Mouse (Mus musculus) frontal cortex, postnatal 14 days (tissue): ENCODE results near the gene Haus8.
"Not testable (repeated sequence)": the region's sequence is repeated elsewhere in the genome, so short reads cannot be mapped to it uniquely, and the experiment has no call there.

Experiments
- DNase-seq, 2 experiments: peaks; one replicate each; pipeline ENCODE4 v3.0.0; 2022; ENCODE audit warnings: low spot score in 2 of 2

Haus8 gene

DNA sequence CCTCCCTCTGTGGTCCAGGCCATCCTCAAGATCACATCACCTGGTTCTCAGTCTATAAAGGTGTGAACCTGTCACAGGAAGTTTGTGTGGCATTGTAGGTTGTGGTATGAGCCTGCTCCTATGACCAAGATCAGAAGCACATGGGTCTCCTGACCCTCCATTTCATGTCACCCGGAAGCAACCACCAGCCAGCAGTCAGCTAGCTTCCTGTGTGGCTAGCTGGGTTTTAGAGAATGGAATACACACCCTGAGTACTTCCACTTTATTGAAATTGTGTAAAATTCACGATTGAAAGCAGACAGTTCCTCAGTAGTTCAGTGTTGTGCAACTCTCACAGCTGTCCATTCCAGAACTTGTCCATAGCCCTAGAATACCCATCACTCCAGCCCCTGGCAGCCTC lies 13.5 kb upstream of the Haus8 start:
- DNase-seq = not testable (repeated sequence)

DNA sequence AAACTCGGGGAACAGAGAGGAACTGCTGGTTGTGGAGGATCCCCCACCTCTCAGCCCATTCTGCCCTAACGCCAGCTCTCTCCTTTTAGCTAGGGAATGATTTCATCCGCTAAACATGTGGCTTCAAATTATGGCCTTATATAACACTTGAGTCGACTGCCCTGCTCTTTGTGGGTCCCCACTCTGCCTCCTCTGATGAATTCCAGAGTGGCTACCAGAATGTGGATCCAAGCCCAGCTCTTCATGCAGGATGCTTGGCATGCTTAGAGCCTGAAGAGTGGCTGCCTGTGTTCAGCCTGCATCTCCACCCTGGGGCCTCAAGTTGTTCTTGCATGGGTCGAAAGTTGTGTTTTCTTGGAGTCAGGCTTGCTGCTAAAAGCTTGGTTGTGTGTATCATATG lies 9.9 kb upstream of the Haus8 start:
- no peak for DNase-seq

DNA sequence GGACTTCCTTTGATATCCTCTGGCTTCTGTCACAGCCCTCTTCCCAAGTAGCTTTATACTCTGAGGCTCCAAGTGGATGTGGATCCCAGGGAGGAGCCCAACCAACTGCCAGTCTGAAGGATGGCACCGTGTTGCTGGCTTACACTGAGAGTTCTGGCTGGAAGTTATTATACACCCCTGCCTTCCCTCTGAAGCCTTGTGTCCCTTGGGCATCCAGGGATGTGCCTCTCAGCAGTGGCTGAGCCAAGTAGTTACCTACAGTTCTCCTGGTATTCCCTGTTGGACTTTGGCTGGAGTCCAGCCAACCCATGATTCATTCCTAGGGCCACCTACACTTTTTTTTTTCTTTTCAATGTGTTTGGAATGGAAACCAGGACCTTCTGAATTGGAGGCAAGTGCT lies 9.0 kb upstream of the Haus8 start:
- not testable (repeated sequence) for DNase-seq

DNA sequence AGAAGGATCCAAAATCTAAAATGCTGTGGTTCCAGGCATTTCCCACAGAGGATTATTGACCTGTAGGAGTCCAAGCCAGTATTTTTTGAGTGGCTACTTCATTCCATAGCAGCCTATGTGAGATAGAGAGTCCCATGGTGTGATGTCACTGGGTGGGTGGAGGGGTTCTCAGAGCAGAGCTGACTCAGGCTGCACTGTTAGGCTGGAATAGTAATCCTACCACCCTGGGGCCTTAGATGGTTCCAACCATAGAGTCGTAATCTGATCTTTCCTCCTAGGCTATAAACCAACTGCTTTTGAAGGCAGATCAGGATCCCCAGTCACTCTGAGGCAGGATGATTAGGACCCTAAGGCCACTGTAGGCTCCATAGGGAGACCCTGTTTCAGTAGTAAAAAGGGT lies 6.7 kb upstream of the Haus8 start:
- DNase-seq = not testable (repeated sequence)

DNA sequence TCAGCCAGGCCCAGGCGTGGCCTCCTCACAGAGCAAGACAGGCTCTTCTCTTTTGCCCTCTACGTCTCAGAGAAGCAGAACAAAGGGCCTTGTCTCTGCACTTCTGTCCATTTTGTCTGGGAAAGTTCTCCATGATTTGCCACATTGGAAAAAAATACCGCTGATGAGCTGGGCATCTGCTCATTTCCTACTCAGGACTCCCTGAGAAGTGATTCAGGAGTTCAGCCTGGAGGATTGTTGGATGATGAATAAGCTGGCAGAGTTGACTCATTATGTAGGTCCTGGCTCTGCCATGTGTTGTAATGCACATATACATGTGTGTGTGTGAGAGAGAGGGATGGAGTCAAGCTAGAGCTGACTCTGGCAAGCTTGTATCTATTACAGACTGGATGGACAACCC lies 3.4 kb upstream of the Haus8 start:
- DNase-seq = no peak

DNA sequence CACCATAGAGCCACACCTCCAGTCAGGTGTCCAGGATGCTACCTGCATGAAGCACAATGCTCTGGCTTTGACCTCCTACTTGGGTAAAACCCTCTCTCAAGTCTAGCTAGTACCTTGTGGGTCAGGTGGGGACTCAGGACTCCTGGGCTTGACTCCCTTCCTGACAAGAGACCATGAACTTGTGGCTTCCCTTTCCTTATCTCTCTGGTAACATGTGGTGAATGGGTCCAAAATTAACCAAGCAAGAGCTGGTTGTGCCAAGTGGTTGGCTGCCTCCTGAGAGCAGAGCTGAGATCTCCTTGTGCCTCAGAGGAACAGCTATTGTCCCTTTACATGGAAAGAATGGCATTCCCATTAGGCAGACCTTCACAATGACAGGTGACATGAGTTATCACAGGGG lies 1.7 kb upstream of the Haus8 start:
- no peak for DNase-seq

DNA sequence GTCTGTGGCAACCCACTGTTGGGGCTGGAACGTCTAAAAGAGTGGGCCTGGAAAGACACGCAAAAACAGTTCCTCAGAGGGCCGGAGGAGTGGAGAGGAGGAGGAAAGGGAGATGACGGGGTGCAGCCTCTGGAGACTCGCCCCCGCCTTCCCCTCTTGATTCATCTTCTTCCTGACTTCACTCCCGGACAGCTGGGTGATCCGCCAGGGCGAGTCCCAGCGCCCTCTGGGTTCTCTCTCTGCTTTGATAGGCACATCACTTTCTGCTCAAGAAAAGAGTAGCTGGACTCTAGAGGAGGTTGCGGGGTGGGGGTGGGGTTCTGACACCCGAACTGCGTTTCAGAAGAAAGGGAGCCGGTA lies 397 bp upstream of the Haus8 start:
- DNase-seq = peak in 1 of 2 experiments; percentile 38

DNA sequence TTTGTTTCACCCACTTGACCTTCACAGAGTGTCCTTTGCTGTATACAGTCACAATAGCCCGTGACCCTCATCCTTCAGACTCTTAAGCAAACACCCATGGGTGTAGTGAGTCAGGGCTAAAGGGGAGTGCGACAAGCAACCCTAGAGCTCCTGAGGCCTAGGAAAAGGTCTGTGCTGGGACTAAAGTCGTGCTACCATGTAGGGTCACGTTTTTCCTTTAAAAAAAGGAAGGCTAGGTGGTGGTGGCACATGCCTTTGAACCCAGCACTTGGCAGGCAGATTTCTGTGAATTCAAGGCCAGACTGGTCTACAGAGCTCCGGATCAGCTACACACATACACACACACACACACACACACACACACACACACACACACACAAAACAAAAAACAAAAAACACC lies 1.1 kb downstream of the Haus8 start:
- DNase-seq = no peak

DNA sequence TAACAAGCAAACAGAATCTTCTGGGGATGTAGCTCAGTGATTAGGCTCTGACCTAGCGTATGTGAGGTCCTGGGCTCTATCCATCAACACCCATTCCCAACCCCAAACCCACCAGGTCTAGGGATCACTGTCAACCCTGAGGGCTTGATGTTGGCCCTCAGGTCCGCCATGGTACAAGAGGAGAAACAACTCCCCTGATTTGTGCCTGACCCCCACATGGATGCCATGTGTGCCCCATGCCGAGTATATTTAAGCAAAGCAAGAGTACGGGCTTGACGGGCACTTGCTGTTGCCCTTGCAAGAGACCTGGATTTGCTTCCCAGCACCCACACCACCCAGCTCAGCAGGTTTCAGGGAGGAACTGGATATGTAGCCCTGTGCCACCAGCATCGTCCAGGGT lies 4.4 kb downstream of the Haus8 start:
- DNase-seq = not testable (repeated sequence)

DNA sequence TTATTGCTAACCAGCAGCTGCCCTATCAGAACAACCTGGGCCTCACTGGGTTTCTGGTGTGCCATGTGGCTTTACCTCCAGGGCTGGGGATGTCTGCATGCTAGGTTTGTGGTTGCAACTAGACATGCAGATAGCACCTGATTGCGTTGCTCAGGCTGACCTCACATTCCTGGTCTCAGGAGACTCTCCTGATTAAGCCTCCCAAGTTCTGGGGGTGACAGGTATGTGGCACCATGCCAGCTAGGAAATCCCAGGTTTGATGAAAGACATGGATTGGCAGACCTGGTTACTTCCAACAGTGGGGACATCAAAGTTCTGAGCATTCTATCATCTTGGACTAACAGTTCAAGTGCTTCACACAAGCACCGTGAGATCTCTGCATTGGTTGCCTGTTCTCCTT lies 5.0 kb downstream of the Haus8 start:
- DNase-seq = no peak

DNA sequence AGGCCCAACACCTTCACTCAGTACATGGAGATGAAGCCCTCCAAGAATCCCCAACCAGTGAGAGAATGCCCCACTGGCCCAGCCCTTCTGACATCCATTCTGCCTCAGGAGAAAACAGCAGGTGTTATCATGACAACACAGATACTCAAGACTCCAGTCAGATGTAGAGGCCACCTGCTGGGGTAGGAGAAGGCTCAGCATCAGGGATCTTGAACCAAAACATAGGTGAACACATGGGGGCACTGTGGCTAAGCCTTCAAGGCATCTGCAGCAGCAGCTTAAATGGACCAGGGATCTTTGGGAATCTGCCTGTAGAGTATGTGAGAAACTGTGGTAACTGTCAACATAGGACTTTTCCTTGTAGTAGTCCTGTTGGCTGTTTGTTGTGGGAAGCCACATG lies 11.5 kb downstream of the Haus8 start:
- DNase-seq = no peak

DNA sequence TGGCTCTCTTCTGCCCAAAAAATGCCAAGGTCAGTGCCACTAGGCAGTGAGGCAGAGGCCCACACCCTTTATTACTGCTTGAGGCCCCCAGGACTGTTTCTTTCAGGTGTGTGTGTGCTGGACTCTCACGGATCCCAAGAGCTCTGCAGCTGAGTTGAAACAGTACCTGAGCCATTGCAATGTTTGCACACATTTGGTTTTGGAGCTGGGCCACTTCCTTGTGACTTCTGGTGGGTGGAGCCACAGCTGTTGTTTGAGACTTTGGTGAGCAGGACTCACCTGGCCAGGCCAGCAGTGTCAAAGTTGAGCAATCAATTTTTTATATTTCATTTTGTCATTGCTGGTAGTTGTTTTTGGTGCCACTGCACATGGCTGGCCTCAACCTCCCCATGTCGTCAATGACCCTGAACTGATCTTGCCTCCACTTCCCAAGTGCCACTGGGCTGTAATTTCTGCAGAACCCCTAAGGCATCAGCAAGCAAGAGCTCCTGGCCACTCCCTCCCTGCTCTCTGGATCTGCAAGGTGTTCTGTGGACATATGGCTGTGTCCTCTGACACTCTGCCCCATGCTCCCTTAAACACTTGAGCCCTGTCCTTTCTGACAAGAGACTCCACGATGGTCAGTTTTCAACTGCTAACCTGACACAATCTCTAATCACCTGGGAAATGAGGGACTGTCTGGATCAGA lies 16.0 kb downstream of the Haus8 start:
- DNase-seq = no peak

DNA sequence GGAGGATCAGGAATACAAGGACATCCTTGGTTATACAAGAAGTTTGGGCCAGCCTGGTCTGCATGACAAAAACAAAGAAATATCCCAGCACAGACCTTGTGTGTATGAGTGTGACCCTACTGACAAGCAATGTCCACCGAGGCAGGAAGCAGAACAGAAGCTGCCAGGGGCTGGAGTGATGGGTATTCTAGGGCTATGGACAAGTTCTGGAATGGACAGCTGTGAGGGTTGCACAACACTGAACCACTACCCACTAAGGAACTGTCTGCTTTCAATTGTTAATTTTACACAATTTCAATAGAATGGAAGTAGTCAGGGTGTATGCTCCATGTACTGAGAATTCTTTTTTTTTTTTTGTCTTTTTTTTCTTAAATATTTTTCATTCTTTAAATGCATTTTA lies 24.5 kb downstream of the Haus8 start:
- DNase-seq = no peak

DNA sequence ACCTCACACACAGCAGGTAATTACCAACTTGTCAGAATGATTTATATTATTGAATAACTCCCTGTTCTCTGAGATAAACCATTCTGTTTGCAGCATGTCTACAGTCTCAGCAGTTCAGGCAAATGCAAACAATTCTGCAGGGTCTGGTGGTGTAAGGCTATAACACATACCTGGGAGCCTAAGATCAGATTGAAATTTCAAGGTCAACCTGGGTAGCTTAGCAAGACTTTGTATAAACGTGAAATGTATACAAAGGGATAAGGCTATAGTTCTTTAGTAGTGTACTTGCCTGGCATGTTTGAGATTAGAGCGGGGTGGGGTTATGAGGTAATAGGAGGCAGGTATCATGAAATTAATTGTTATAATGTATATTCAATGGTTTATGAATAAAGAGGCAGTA lies 30.0 kb downstream of the Haus8 start:
- DNase-seq = no peak

DNA sequence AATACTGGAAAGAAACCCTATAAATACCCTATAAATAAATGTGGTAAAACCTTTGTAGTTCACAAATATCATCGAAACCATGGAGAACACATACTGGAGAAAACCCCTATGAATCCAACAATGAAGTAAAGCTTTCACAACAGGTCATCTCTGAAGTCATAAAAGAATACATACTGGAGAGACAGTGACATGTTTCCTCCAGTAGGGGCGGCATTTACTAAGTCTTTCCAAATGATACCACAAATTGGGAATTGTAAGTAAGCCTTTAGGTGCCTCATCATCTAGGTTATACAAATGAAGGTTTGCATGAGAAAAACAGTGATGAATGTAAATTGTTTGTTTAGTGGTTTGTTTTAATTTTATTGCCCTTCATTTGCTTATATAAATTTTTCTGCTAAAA lies 48.2 kb downstream of the Haus8 start:
- DNase-seq = no peak

DNA sequence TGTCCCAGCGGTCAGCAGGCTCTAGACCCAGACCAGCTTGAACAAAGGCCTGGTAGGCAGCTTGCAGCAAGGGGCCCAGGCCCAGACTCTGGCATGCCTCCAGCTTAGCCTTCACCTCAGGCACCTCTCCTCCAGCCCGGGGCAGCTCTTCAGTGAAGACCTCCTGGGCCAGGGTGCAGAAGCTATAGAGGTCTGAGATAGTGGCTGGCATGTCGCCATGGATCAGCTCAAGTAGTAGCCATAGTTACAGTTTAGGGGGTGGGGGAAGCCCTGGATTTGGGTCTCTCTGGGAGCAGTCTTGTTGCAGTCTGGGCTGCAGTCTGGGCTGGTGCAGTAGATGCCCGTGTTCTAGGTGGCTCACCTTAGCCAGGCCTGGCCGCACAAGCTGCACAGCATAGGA lies 58.5 kb downstream of the Haus8 start:
- not testable (repeated sequence) for DNase-seq

DNA sequence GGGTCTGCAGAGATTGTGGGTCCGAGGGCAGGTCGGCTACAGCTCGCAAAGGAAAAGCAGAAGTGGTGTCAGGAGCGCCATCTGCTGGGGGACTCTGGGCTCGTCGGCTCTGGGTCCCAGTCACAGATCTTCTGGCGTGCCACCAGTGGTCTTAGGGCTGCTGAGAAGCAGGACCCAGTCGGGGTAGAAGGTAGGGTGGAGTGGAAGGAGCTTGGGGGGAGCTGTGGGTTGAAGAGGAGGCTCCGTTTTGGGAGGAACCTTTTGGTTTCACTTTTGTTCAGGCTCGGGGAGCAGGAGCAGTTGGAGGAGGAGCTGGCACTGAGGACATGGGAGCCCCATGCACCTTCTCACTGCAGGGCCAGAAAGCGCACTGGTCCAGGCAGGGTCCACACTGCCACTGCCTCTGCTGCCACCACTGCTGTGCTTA lies 67.2 kb downstream of the Haus8 start:
- DNase-seq = peak in 1 of 2 experiments; percentile 7
